Mouse (Mus musculus) cerebellum, adult 9-10 months (tissue): ENCODE results near the gene Nkiras2.
"Not testable (repeated sequence)": the region's sequence is repeated elsewhere in the genome, so short reads cannot be mapped to it uniquely, and the experiment has no call there.

ENCODE experiments used
- DNase-seq: peaks from one replicate; pipeline ENCODE4 v3.0.0; 2022

The Nkiras2 gene

GRCm38 (mm10) chr11:100601372-100601771 lies 17.7 kb upstream of the Nkiras2 start:
- DNase-seq: no peak

- DNase-seq: no peak
Observed at GRCm38 (mm10) chr11:100603155-100603554, 15.9 kb upstream of the Nkiras2 start.

- DNase-seq: peak; percentile 70
Observed at GRCm38 (mm10) chr11:100603813-100604212, 15.2 kb upstream of the Nkiras2 start.

GRCm38 (mm10) chr11:100604321-100605005 lies 14.6 kb upstream of the Nkiras2 start:
- no peak for DNase-seq

DNA sequence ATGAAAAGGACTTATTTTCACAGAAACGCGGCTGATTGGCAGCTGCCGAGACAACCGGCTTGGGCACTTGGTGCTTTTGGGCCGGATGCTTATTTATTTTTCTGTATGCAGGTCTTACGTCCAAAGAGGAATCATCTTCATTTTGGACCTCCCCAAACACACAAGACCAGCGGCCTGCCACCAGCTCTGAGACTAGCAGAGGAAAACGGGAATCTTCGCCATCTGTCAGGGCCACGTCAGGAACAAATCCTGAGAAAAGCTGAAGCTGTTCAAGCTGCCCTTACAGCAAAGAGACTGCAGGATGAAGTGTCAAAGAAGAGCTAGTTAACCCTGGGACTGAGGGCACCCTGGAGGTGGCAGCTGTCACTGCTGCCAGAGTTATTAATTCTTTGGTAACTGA lies 13.6 kb upstream of the Nkiras2 start:
- peak; percentile 66 for DNase-seq

DNA sequence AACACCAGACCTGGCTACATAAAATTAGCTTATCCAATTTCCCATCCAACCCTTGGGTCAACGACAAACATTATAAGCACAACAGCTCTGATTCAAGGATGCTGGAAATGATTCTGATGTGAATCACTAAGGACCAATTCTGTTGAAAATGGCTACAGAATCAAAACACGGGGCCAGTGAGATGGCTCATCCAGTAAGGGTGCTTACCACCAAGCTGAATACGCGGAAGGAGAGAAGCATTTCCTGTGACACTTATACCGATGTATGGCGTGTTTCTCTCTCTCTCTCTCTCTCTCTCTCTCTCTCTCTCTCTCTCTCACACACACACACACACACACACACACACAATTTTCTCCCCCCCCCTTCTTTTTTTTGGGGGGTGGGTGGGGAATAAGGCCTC lies 11.9 kb upstream of the Nkiras2 start:
- no peak for DNase-seq

DNA sequence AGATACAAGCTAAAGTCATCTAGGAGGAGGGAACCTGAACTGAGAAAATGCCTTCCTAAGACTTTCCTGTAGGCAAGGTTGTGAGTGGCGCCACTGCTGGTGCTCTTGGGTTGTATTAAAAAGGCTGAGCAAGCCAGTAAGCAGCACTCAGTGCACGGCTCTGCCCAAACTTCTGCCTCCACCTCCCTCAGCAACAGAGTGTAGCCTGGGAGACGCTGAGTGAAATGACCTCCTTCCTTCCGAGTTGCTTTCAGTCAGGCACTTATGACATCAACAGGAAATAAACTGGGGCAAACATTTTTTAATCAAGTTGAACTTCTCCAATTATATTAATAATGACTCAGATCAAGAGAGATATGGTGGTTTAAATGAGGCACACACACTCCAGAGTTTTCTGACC lies 10.2 kb upstream of the Nkiras2 start:
- DNase-seq: no peak

- DNase-seq: no peak
Observed at GRCm38 (mm10) chr11:100609355-100609996, 9.6 kb upstream of the Nkiras2 start.

GRCm38 (mm10) chr11:100609997-100610680 lies 8.9 kb upstream of the Nkiras2 start:
- no peak for DNase-seq

GRCm38 (mm10) chr11:100611627-100612026 lies 7.4 kb upstream of the Nkiras2 start:
- peak; percentile 58 for DNase-seq

GRCm38 (mm10) chr11:100613241-100613640 lies 5.8 kb upstream of the Nkiras2 start:
- DNase-seq: no peak

DNA sequence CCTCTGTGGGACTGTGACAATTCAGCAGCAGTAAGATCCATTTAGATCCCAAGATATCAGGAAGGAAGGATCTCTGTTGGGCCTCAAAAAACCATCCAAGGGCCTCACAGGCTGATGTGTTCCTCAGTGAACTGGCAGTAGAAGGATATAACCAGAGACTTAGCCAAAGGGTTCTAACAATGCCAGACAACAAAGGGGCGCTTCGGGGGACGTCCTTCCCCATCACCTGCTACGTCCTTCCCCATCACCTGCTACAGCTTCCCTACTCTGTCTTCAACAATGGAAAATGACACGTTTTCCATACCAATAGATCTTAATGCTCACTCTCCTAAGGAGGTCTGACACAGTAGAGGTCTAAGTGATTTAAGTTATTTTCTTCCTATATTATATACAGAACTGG lies 2.7 kb upstream of the Nkiras2 start:
- DNase-seq: no peak

DNA sequence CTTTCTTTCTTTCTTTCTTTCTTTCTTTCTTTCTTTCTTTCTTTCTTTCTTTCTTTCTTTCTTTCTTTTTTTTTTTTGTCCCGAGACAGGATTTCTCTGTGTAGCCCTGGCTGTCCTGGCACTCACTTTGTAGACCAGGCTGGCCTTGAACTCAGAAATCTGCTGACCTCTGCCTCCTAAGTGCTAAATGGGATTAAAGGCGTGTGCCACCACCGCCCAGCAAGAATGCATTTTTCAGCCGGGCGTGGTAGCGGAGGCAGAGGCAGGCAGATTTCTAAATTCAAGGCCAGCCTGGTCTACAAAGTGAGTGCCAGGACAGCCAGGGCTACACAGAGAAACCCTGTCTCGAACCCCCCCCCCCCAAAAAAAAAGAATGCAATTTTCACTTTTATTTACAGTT lies 2.2 kb upstream of the Nkiras2 start:
- DNase-seq: not testable (repeated sequence)

DNA sequence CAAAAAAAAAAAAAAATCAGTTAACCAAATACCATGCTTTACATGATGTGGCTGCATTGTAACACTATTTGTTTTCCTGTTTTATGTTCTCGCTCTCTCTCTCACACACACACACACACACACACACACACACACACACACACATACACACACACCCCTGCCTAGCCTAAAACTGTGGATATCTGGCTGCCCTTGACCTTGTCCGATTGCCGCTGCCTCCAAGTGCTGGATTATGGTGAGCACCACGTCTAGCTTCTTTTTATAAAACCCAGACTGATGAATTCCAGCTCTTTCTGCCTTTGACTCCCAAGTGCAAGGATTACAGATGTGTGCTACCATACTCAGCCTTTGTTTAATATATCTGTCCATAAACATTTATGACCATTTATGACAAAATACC lies 1.6 kb upstream of the Nkiras2 start:
- no peak for DNase-seq

DNA sequence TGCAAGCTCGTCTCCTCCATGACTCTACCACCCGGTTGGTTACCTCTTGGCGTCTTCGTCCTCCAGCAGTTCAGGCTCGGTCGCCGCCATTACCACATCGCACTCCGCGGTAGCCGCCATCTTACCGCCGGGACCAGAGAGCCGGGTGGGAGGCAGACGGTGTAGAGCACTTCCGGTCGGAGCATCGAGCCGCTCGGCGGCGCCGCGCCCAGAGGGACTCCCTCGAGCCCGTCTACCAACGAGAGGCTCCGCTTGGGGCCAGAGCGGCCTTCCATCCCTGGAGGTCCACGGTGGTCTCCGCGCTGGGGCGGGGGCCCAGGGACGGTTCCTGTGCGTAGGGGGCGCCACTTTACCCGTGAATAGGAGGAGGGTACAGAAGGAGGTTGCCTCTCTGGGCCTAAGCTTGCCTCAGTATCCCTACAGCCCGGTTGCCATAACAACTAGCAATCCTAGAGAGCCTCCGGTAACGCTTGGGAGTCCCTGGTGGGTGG lies 486 bp downstream of the Nkiras2 start:
- peak; percentile 95 for DNase-seq

- no peak for DNase-seq
Observed at GRCm38 (mm10) chr11:100619982-100620381, 938 bp downstream of the Nkiras2 start, which contains the start of gene Dnajc7. Gene Dnajc7, minus strand, starts transcription at chr11:100620168.

DNA sequence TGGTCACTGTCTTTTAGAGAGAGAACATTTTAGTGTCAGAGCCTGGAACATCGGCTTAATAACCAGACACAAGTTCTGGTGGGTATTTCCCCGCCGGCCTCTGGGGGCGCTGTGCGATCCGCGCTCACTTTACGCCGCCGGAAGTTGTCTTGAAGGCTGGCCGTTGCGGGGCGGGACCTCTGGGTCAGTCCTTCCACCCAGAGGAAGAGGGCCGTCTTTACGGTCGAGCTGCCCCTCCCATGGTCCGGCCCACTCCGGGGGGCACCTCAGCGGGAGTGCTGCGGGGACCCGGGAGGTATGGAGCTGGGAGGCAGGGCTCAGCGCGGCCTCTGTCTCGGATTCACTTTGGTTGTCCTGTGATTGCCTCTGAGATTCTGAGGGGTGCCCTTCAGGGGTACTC lies 3.7 kb downstream of the Nkiras2 start:
- DNase-seq: peak; percentile 96

DNA sequence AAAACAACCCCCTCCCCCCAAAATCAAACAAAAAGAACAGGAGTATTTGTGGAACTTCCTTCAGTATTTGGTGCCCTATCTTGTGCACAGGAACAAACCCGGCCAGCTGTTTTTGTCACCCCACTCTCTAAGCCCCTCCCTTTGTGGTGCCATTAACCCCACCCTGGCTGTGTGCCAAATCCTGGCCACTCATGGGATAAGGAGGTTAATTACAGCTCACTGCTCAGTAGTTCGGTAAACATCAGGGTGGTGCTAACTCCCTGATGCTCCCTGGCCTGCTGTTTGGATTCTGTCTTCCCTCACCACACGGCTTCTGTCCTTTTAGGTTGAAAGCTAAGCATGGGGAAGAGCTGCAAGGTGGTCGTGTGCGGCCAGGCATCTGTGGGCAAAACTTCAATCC lies 4.8 kb downstream of the Nkiras2 start:
- peak; percentile 53 for DNase-seq

DNA sequence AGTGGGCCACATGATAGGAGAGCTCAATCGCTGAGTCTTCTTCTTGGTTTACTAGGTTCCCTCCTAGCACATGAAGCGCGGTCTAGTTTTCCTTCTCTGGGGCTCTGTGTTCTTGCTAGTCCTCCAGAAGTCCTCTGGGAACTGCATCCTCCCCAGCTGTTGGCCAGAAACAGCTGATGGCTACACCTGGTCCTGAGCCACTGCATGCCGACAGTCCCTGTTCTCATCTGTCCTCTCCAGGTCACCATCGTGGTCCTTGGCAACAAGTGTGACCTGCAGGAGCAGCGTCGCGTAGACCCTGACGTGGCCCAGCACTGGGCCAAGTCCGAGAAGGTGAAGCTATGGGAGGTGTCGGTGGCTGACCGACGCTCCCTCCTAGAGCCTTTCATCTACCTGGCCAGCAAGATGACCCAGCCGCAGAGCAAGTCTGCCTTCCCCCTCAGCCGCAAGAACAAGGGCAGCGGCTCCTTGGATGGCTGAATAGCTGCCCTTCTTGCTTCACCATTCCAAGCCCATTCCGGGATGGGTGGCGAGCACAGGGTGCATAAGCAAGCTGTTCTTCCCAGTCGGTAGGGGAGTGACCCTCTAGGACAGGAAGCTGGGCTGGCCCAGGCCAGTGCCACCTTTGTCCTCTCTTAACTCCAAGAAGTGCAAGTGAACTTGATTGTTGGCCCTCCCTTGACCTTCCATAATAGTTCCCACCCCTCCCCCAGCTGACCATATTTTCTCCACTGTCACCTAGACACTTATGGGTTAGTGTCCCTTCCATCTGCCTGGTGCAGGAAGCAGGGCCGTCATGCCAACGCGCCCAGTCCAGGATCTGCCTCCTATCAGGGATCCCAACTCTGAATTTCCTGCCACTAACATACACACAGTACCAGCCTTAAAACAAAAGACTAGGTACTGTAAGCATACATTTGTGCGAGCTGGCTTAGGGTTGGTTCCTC lies 7.0 kb downstream of the Nkiras2 start:
- DNase-seq: no peak

DNA sequence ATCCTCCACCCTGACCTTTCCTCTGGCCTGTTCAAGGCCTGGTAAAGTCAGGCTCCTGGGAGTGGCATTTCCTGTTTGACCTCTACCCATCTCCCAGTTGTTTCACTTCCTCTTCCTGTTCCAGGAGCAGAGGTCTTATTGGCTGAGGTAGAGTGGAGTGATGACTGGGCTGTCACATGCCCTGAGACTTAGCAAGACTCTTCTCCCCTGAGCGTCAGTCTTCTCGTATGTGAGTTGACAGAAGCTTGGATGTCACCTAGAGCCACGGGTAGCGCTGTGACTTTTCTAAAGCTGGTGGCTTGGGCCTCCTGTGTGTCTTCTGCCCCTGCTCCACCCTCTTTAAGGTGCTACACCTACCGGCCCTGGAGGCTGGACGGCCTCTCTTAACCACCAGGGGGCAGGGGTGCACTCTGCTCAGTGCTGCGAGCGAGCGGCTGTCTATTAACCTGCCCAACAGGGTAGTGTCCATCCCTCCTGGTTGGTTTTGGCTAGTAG lies 7.7 kb downstream of the Nkiras2 start:
- peak; percentile 64 for DNase-seq

GRCm38 (mm10) chr11:100628056-100628455 lies 9.0 kb downstream of the Nkiras2 start:
- DNase-seq: no peak

- no peak for DNase-seq
Observed at GRCm38 (mm10) chr11:100628862-100629352, 9.9 kb downstream of the Nkiras2 start.
